Mouse (Mus musculus): ENCODE results near the gene Ccl17. TPM values are rescaled to one million over a fixed set of nuclear protein-coding genes. Genes with fewer than 3 reads are reported as not detected.

Ccl17 gene
- polyA plus RNA-seq, 1 experiment = 0.64 TPM

- no peak for DNase-seq
- 82% methylated on average over 6 of the region's 6 CpGs for WGBS
- H3K36me3 ChIP-seq (ENCODE audit: control insufficient read depth, insufficient read depth, low read length) = no peaks in the 10 kb centered on the region
- no peaks in the 10 kb centered on the region for H3K27me3 ChIP-seq (replicated peaks; ENCODE audit: control insufficient read depth, insufficient read depth, low read length)
- H3K4me3 ChIP-seq (ENCODE audit: insufficient read depth, low read depth, low read length) = no peak overlapping the region
- H3K27ac ChIP-seq (ENCODE audit: insufficient read depth, low read depth, low read length) = no peak overlapping the region
- TF ChIP-seq POLR2A (IDR thresholded peaks at IDR 0.05; ENCODE audit: low read depth, low read length) (no peak), CTCF (conservative IDR thresholded peaks at IDR 0.05; ENCODE audit: insufficient read depth, insufficient read length, low read depth, low read length) (no peak)
- no peaks in the 10 kb centered on the region for H3K4me1 ChIP-seq (ENCODE audit: control insufficient read depth, insufficient read depth, low read length)
Observed at GRCm38 (mm10) chr8:94803551-94803950, 6.7 kb upstream of the Ccl17 start.

DNA sequence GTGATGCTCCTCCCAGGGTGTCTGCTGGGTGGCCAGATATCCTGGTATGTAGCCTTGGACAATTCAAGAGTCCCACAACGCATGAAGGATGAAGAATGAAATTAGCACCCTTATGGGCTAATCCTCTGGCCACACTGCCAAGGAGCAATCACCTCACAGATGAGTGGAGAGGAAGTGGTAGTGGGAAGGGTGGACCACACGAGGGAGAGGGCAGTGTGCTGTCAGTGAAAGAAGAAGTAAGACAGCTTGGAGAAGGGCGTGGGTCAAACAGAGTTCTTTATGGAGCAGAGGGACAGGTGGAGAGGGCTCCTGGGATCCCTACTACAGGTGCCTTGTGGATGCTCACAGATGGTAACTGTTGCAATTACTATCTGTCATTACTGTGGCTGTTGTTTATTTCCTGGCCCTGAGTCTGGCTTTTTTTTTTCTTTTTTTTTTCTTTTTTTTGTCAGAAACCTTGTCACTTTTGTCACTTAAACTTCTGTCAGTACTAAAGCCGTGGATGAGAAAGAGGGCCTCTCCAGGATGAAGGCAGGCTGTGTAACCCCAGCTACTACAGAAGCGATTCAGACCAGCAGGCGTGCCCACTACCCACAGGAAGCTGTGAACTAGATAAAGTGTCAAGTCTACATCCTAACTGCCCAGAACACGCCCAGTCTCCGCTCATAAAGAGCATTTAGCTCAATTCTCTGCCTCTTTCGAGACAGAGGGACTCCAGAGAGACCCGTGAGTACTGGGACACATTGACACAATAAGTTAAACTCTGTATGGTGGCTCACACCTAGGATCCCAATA is 5.5 kb upstream of the Ccl17 start:
- WGBS = 68% methylated on average over 10 of the region's 10 CpGs
- no peak for TF ChIP-seq CTCF (conservative IDR thresholded peaks at IDR 0.05; ENCODE audit: insufficient read depth, insufficient read length, low read depth, low read length)
- TF ChIP-seq POLR2A (IDR thresholded peaks at IDR 0.05; ENCODE audit: low read depth, low read length) = no peak
- no peak overlapping the region for H3K4me3 ChIP-seq (ENCODE audit: insufficient read depth, low read depth, low read length)
- H3K27ac ChIP-seq (ENCODE audit: insufficient read depth, low read depth, low read length) = no peak overlapping the region
- DNase-seq = no peak
- no peaks in the 10 kb centered on the region for H3K4me1 ChIP-seq (ENCODE audit: control insufficient read depth, insufficient read depth, low read length)
- no peaks in the 10 kb centered on the region for H3K27me3 ChIP-seq (replicated peaks; ENCODE audit: control insufficient read depth, insufficient read depth, low read length)
- no peaks in the 10 kb centered on the region for H3K36me3 ChIP-seq (ENCODE audit: control insufficient read depth, insufficient read depth, low read length)

GRCm38 (mm10) chr8:94805811-94806210 is 4.4 kb upstream of the Ccl17 start:
- TF ChIP-seq POLR2A (IDR thresholded peaks at IDR 0.05; ENCODE audit: low read depth, low read length) (no peak), CTCF (conservative IDR thresholded peaks at IDR 0.05; ENCODE audit: insufficient read depth, insufficient read length, low read depth, low read length) (no peak)
- no peaks in the 10 kb centered on the region for H3K27me3 ChIP-seq (replicated peaks; ENCODE audit: control insufficient read depth, insufficient read depth, low read length)
- H3K4me3 ChIP-seq (ENCODE audit: insufficient read depth, low read depth, low read length) = no peak overlapping the region
- DNase-seq = no peak
- 87% methylated on average over 4 of the region's 4 CpGs for WGBS
- no peak overlapping the region for H3K27ac ChIP-seq (ENCODE audit: insufficient read depth, low read depth, low read length)
- no peaks in the 10 kb centered on the region for H3K4me1 ChIP-seq (ENCODE audit: control insufficient read depth, insufficient read depth, low read length)
- H3K36me3 ChIP-seq (ENCODE audit: control insufficient read depth, insufficient read depth, low read length) = no peaks in the 10 kb centered on the region

- Histone ChIP-seq H3K36me3 (ENCODE audit: control insufficient read depth, insufficient read depth, low read length) (no peaks in the 10 kb centered on the region), H3K27ac (ENCODE audit: insufficient read depth, low read depth, low read length) (no peak overlapping the region), H3K4me3 (ENCODE audit: insufficient read depth, low read depth, low read length) (no peak overlapping the region), H3K4me1 (ENCODE audit: control insufficient read depth, insufficient read depth, low read length) (0 out of 2 replicates have a peak, but pooled peaks cover under 1% of the 10 kb centered on the region), H3K27me3 (replicated peaks; ENCODE audit: control insufficient read depth, insufficient read depth, low read length) (no peaks in the 10 kb centered on the region)
- TF ChIP-seq POLR2A (IDR thresholded peaks at IDR 0.05; ENCODE audit: low read depth, low read length) = no peak
- TF ChIP-seq CTCF (conservative IDR thresholded peaks at IDR 0.05; ENCODE audit: insufficient read depth, insufficient read length, low read depth, low read length) = no peak
- peak; percentile 48 for DNase-seq
- 47% methylated on average over 7 of the region's 7 CpGs for WGBS
Observed at GRCm38 (mm10) chr8:94807506-94807905, 2.7 kb upstream of the Ccl17 start.

- Histone ChIP-seq H3K4me3 (ENCODE audit: insufficient read depth, low read depth, low read length) (no peak overlapping the region), H3K27ac (ENCODE audit: insufficient read depth, low read depth, low read length) (no peak overlapping the region), H3K27me3 (replicated peaks; ENCODE audit: control insufficient read depth, insufficient read depth, low read length) (no peaks in the 10 kb centered on the region), H3K4me1 (ENCODE audit: control insufficient read depth, insufficient read depth, low read length) (0 out of 2 replicates have a peak, but pooled peaks cover 2% of the 10 kb centered on the region), H3K36me3 (ENCODE audit: control insufficient read depth, insufficient read depth, low read length) (no peaks in the 10 kb centered on the region)
- WGBS = 92% methylated on average over 6 of the region's 6 CpGs
- no peak for DNase-seq
- TF ChIP-seq CTCF (conservative IDR thresholded peaks at IDR 0.05; ENCODE audit: insufficient read depth, insufficient read length, low read depth, low read length) = no peak
- no peak for TF ChIP-seq POLR2A (IDR thresholded peaks at IDR 0.05; ENCODE audit: low read depth, low read length)
Observed at GRCm38 (mm10) chr8:94808372-94808771, 1.9 kb upstream of the Ccl17 start.

GRCm38 (mm10) chr8:94810855-94811254 is 602 bp downstream of the Ccl17 start:
- no peak for DNase-seq
- H3K4me3 ChIP-seq (ENCODE audit: insufficient read depth, low read depth, low read length) = no peak overlapping the region
- 0 out of 2 replicates have a peak, but pooled peaks cover 2% of the 10 kb centered on the region for H3K4me1 ChIP-seq (ENCODE audit: control insufficient read depth, insufficient read depth, low read length)
- 84% methylated on average over 5 of the region's 5 CpGs for WGBS
- H3K27ac ChIP-seq (ENCODE audit: insufficient read depth, low read depth, low read length) = no peak overlapping the region
- H3K36me3 ChIP-seq (ENCODE audit: control insufficient read depth, insufficient read depth, low read length) = no peaks in the 10 kb centered on the region
- TF ChIP-seq CTCF (conservative IDR thresholded peaks at IDR 0.05; ENCODE audit: insufficient read depth, insufficient read length, low read depth, low read length) (no peak), POLR2A (IDR thresholded peaks at IDR 0.05; ENCODE audit: low read depth, low read length) (no peak)
- H3K27me3 ChIP-seq (replicated peaks; ENCODE audit: control insufficient read depth, insufficient read depth, low read length) = no peaks in the 10 kb centered on the region

- no peak overlapping the region for H3K4me3 ChIP-seq (ENCODE audit: insufficient read depth, low read depth, low read length)
- 81% methylated on average over 6 of the region's 6 CpGs for WGBS
- no peak overlapping the region for H3K27ac ChIP-seq (ENCODE audit: insufficient read depth, low read depth, low read length)
- H3K4me1 ChIP-seq (ENCODE audit: control insufficient read depth, insufficient read depth, low read length) = 0 out of 2 replicates have a peak, but pooled peaks cover 2% of the 10 kb centered on the region
- no peaks in the 10 kb centered on the region for H3K36me3 ChIP-seq (ENCODE audit: control insufficient read depth, insufficient read depth, low read length)
- no peaks in the 10 kb centered on the region for H3K27me3 ChIP-seq (replicated peaks; ENCODE audit: control insufficient read depth, insufficient read depth, low read length)
- no peak for TF ChIP-seq POLR2A (IDR thresholded peaks at IDR 0.05; ENCODE audit: low read depth, low read length)
- no peak for TF ChIP-seq CTCF (conservative IDR thresholded peaks at IDR 0.05; ENCODE audit: insufficient read depth, insufficient read length, low read depth, low read length)
- no peak for DNase-seq
Observed at GRCm38 (mm10) chr8:94811654-94812053, 1.4 kb downstream of the Ccl17 start.

All from kidney, adult 2 months (tissue).